9 mouse cellular contexts compared by ENCODE assay signal in genomic region chr2:152177162-152177805, GRCm38 (mm10). TPM values are rescaled to one million over a fixed set of nuclear protein-coding genes. Genes with fewer than 3 reads are reported as not detected.
A peak's percentile ranks its signal among the peaks of the same experiment; 100 is the strongest.
DNase-seq lines count a peak whose midpoint lies in the region; ATAC-seq and TF ChIP-seq lines count a peak whose summit lies in the region.
"Had no signal": no experiment of that assay in that cellular context is flagged by ENCODE, and none has a peak within 500 bp of the region (broad histone marks: within the 10 kb centered on the region; RNA-seq: fewer than 3 reads in every experiment).

No protein-coding gene starts in this region.

- 0 out of 2 replicates have a peak, but pooled peaks have one; percentile 10 for ATAC-seq in forebrain, embryonic 11.5 days (replicated peaks; ENCODE audit: low FRiP score)
- no peak for ATAC-seq in midbrain, postnatal 0 days (ENCODE audit: low FRiP score)

- TF ChIP-seq CTCF in midbrain, postnatal 0 days (IDR thresholded peaks at IDR 0.05), result no peak
- TF ChIP-seq CTCF in layer of hippocampus, adult 2 months (conservative IDR thresholded peaks at IDR 0.05), result no peak

- WGBS in forebrain, embryonic 11.5 days, result 7% methylated on average over 24 of the region's 24 CpGs
- 10% methylated on average over 22 of the region's 24 CpGs for WGBS in midbrain, postnatal 0 days

- H3K27ac ChIP-seq in forebrain, embryonic 11.5 days (ENCODE audit: low read depth, low read length), result no peak overlapping the region
- no peak overlapping the region for H3K27ac ChIP-seq in midbrain, postnatal 0 days (ENCODE audit: low read depth, low read length)
- no peak overlapping the region for H3K27ac ChIP-seq in layer of hippocampus, adult 2 months

- H3K27me3 ChIP-seq in forebrain, embryonic 11.5 days (ENCODE audit: control insufficient read depth, insufficient read depth, low read length), result no peaks in the 10 kb centered on the region
- no peaks in the 10 kb centered on the region for H3K27me3 ChIP-seq in midbrain, postnatal 0 days (ENCODE audit: insufficient read depth, low read length)

- intact Hi-C loops in heart, postnatal 25 days (cut with DNase I), result loop anchor here (1.0 kb wide), 1 partner anchor 27 kb away; no protein-coding TSS in a partner anchor

- peak overlapping the region; percentile 19; the same call in 1 of the 2 replicates for H3K4me2 ChIP-seq in forebrain, embryonic 11.5 days (ENCODE audit: low read depth, low read length, severe bottlenecking)
- H3K4me2 ChIP-seq in midbrain, postnatal 0 days (ENCODE audit: low read depth, low read length, poor library complexity, severe bottlenecking), result peak overlapping the region; percentile 7; the same call in 1 of the 2 replicates

- peak; percentile 89 for DNase-seq in WW6 (ENCODE audit: low read depth, low spot score)
- peak; percentile 59 for DNase-seq in forebrain, embryonic 11.5 days (ENCODE audit: low spot score)
- DNase-seq in heart, postnatal 25 days (ENCODE audit: low spot score), result peak; percentile 77
- peak; percentile 59 to 77 for DNase-seq in kidney, postnatal 4 days
- peak; percentile 7 for DNase-seq in midbrain, postnatal 0 days (ENCODE audit: low spot score)
- no peak for DNase-seq in layer of hippocampus, adult 2 months (ENCODE audit: low spot score in 2 of 2)
- no peak for DNase-seq in frontal cortex, postnatal 25 days (ENCODE audit: low spot score in 2 of 2)
- no peak for DNase-seq in thymus, postnatal 25 days

- no peaks in the 10 kb centered on the region for H3K36me3 ChIP-seq in forebrain, embryonic 11.5 days (ENCODE audit: control insufficient read depth, insufficient read depth, low read length)
- H3K36me3 ChIP-seq in midbrain, postnatal 0 days (ENCODE audit: insufficient read depth, low read length), result no peaks in the 10 kb centered on the region
- H3K36me3 ChIP-seq: G1E had no signal

- no peaks in the 10 kb centered on the region for H3K4me1 ChIP-seq in forebrain, embryonic 11.5 days (replicated peaks; ENCODE audit: control insufficient read depth, insufficient read depth, low read length)
- H3K4me1 ChIP-seq in midbrain, postnatal 0 days (ENCODE audit: insufficient read depth, low read length), result no peaks in the 10 kb centered on the region

- H3K9ac ChIP-seq in forebrain, embryonic 11.5 days (ENCODE audit: low read length), result 0 out of 2 replicates have a peak overlapping the region, but pooled peaks have one; percentile 20
- no peak overlapping the region for H3K9ac ChIP-seq in midbrain, postnatal 0 days (replicated peaks; ENCODE audit: low read length, poor library complexity, severe bottlenecking)

- no peak overlapping the region for H3K4me3 ChIP-seq in forebrain, embryonic 11.5 days (ENCODE audit: low read depth, low read length)
- H3K4me3 ChIP-seq in midbrain, postnatal 0 days (ENCODE audit: low read depth, low read length), result no peak overlapping the region
- no peak overlapping the region for H3K4me3 ChIP-seq in layer of hippocampus, adult 2 months

- no peaks in the 10 kb centered on the region for H3K9me3 ChIP-seq in forebrain, embryonic 11.5 days (ENCODE audit: control insufficient read depth, low read length)
- H3K9me3 ChIP-seq in midbrain, postnatal 0 days (ENCODE audit: low read length), result no peaks in the 10 kb centered on the region
- H3K9me3 ChIP-seq: G1E had no signal

RNA-seq across cellular contexts. Expression of gene Tcf15, which starts 33.9 kb away (rescaled TPM):
- 3.4 and 3.5 TPM in 2 replicates for polyA plus RNA-seq in forebrain, embryonic 11.5 days (2014; fragmentation: Nextera tagmentation; extraction: Ambion mirVana)
- 10 to 100 TPM; 24.3 to 34.0 TPM for total RNA-seq in heart, postnatal 25 days (2021)
- 2.7 TPM in 1 of 2 replicates, not detected in the other for total RNA-seq in midbrain, postnatal 0 days (2014; rRNA removed)
- polyA plus RNA-seq in midbrain, postnatal 0 days (2015; fragmentation: Nextera tagmentation; extraction: Ambion mirVana), result 0.58 and 0.90 TPM in 2 replicates
- 1 to 10 TPM; 2.7 to 5.1 TPM for total RNA-seq in layer of hippocampus, adult 2 months (2021)
- total RNA-seq: G1E had no signal
- polyA plus RNA-seq: G1E had no signal

RNA-seq across cellular contexts. Expression of gene Csnk2a1, which starts 49.4 kb away (rescaled TPM):
- 72.2 and 73.6 TPM in 2 replicates for polyA plus RNA-seq in forebrain, embryonic 11.5 days (2014; fragmentation: Nextera tagmentation; extraction: Ambion mirVana)
- total RNA-seq in heart, postnatal 25 days (2021), result 100 to 1,000 TPM in 1 of 2 experiments, 10 to 100 TPM in 1; 95.2 to 104 TPM
- total RNA-seq in midbrain, postnatal 0 days (2014; rRNA removed), result 156 and 161 TPM in 2 replicates
- polyA plus RNA-seq in midbrain, postnatal 0 days (2015; fragmentation: Nextera tagmentation; extraction: Ambion mirVana), result 101 and 106 TPM in 2 replicates
- total RNA-seq in layer of hippocampus, adult 2 months (2021), result 10 to 100 TPM; 95.3 to 97.7 TPM

Comparison
In these comparisons a context has a peak if more than half of its experiments do, and no peak if none do; other contexts are left out.
1. DNase-seq: peak in WW6 (single experiment), forebrain, embryonic 11.5 days (single experiment), heart, postnatal 25 days (single experiment), kidney, postnatal 4 days (2 of 2) and midbrain, postnatal 0 days (single experiment); none in layer of hippocampus, adult 2 months (0 of 2), frontal cortex, postnatal 25 days (0 of 2) and thymus, postnatal 25 days (single experiment).